Mouse (Mus musculus): ENCODE measurements around the gene Spop.

DNA sequence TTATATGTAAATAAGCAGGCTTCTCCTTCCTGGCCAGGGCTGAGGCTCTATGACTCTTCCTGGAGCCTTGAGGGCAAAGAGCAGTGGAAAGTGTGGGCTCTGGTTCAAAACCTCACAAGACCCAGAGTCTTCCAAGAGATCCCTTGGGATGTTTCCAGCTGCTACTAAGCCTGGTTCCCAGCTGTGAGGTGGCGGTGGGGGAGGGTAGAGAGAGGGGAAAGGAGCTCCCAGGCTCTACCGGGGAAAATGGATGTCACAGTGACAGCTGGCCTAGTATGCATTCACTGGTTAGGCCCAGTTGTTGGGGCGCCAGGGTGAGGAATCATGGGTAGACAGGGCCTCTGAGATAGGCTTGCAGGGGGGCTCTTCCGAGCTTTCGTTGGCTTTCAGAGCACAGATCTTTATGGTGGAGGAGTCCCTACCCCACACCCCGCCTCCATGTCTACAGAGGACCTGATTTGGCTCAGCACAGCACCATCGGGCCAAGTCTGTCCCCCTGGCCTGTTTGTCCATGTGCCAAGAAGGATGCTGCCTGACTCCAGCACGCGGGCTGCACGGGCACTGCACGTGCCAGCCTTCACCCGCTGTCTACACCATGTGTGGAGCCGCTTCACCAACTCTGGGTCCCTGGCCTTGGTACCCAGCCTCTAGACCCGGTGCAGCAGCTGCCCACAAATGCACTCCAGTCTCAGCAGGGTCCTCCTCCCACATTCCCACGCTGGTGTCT, 124.7 kb downstream of the Spop start:
- TF ChIP-seq GATA1 (IDR thresholded peaks at IDR 0.05; ENCODE audit: borderline replicate concordance, low read length): no peak
- no peak for TF ChIP-seq FLI1 (IDR thresholded peaks at IDR 0.05; ENCODE audit: low read length)

Measured in megakaryocyte, embryonic 14.5 days (primary cell).